Mouse (Mus musculus) left cerebral cortex, postnatal 10 days (tissue): Measurements from ENCODE around the gene Egfem1. TPM values are rescaled to one million over a fixed set of nuclear protein-coding genes. Genes with fewer than 3 reads are reported as not detected.
A peak's percentile ranks its signal among the peaks of the same experiment; 100 is the strongest.

Source experiments
- DNase-seq, 2 experiments: peaks; one replicate each; pipeline ENCODE4 v3.0.0; 2021 to 2022; ENCODE audit warnings: low spot score in 2 of 2, mixed read lengths in 1 of 2; ENCODE audit errors: extremely low spot score in 1 of 2
- intact Hi-C: fragments of 180-260 bp; cut with DNase I; formaldehyde crosslinking; loops from one replicate; pipeline ENCODE4 v1.15.1; 2025
- microRNA-seq: library from miRNA; unstranded; fragments of <30 nt; microRNA quantifications from one replicate; pipeline ENCODE4 v1.2.0, GENCODE M21; 2022
- total RNA-seq, 2 experiments: library from RNA; stranded (reverse); gene quantifications; 2 replicates each; pipeline ENCODE4 v1.2.3; 2021

The Egfem1 gene
- total RNA-seq, 2 experiments from 2014 or later: 17.3 to 19.3 TPM

DNA sequence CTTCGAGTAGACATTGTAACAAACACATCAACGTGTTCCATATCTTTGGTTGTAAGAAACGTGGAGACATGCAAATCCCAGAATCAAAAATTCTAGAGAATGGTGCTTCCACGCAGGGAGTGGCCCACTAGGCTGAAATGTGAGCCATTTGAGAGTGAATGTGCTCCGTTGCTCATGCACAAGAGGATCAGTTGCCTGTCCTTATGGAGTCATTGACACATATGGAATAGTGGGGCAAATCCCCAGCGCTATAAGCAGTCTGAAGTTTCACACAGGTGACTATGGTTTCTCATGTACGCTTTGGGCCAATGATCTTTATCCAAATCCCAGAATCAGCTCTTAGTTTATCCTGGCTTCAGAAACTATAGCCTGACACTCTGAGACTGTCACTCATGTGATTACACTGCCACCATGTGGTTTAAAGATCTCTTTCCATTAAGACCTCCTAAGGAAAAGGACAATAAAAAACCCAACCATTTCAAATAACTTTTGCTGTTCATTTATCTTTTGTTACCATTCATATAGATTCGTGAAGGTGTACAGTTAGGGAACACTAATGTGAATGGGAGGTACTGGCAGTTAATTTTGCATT, 644.6 kb downstream of the Egfem1 start:
- peak in 1 of 2 experiments; percentile 40 for DNase-seq
- intact Hi-C loops: loop anchor here (2.0 kb wide), 1 partner anchor 690 kb away; no protein-coding TSS in a partner anchor

DNA sequence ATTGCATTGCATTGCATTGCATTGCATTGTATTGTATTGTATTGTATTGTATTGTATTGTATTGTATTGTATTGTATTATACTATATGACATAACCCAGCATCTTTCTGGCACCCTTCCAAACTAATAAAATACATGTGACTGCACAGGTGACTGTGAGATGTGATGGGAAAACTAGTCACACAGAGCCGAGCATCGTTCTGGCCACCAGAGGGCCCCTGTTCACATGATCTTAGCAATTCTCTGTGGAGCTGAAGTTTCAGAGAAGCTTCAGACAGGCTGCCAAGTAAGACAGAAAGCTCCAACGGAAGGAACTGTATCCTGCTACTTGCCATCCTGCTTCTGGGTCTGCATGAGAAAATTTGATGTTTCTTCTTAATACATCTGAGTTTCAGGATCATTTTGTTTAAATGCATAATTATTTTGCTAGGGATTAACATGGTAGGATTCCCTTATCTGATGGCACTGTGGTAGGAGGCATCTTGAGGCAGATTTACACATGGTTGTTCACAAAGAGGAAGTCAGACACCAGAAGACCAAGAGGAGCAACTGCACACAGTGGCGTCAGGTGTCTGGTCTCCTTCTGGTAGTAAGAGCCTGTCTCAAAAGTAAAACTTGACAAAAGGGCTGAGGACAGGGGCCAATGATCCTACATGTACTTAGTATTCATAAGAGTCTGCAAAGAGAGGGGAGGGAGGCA, 648.4 kb downstream of the Egfem1 start:
- intact Hi-C loops: loop anchor here (5.0 kb wide), 1 partner anchor 832 kb away; no protein-coding TSS in a partner anchor
- peak; percentile 31 to 59 for DNase-seq

DNA sequence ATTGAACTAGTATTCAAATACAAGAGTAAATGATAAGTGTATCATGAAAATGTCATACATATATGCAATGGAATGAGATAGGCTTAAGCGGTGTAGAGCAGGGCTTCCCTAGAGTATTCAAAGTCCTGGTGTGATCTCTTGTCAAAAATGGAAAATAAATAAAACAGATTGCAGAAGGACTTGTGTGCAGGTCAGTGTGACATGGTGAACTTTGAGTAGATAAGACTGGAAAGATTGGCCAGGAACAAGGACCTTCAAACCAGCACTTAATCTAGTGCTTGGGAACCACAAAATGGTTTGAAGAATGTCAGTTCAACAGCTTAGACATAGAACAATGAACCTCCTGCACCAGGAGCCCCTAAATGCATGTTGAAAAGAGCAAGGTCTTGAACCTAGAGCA, 649.7 kb downstream of the Egfem1 start:
- intact Hi-C loops: loop anchor here (5.0 kb wide), 1 partner anchor 831 kb away; no protein-coding TSS in a partner anchor
- DNase-seq: no peak

DNA sequence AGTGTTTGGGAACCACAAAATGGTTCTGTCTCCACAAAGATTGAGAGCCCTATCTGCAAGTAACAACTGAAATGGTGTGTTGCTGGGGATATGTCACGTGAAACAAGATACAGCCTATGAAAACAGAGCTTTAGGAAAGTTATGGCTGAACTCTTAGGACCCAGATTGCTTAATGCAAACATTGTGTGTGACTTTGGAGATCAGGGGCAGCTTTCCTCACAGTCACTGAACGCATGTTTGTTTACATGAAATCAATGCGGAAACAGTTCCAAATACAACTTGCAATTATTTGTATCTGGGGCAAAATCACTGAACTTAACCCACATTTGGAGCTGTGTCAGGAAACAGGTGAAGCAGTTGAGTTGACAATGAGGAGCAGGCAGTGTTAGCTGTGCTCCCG, 650.8 kb downstream of the Egfem1 start:
- intact Hi-C loops: loop anchor here (5.0 kb wide), 1 partner anchor 830 kb away; no protein-coding TSS in a partner anchor
- DNase-seq: no peak

DNA sequence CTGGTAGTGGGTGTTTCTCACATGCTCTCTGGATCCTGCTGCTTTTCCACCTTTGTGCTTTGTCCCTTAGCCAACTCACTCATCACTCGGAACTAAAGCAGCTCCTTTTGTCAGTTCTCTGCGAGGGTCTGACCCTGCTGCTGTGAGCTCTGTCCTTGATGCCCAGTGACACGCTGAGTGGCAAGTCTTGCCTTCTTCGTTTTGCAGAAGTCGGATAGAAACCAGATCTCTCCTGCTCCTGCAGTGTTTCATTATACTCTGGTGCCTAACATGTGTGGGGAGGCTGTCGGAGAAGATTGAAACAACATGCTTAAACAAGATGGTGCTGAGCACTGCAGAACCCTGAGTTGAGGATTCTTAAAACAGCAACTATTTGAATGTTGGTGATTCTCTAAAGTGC, 652.4 kb downstream of the Egfem1 start:
- intact Hi-C loops: loop anchor here (5.0 kb wide), 1 partner anchor 828 kb away; no protein-coding TSS in a partner anchor
- DNase-seq: no peak

GRCm38 (mm10) chr3:29739292-29739691, 657.5 kb downstream of the Egfem1 start:
- peak; percentile 9 to 23 for DNase-seq
- intact Hi-C loops: no loop called here

Small RNAs within 50 kb of the gene (microRNA-seq; reads per million reads assigned to microRNA genes)
- gene Mir21b (not detected), gene Mir551b (89.1 reads per million, percentile 55 among the genes with 10 or more reads in this experiment)

Other genes starting within 250 kb of the Egfem1 start
- not detected for gene Gm1527, start 189.4 kb upstream of the Egfem1 start, total RNA-seq